Mouse (Mus musculus) small intestine, adult 2 months (tissue): ENCODE measurements around the gene Zfp266.

Experiments
- CTCF ChIP-seq: fragments of 200-500 bp; IDR thresholded peaks from 2 replicates; pipeline ENCODE4 v1.5.1; 2012; ENCODE audit warnings: low read depth, mild to moderate bottlenecking, control low read depth, inconsistent platforms, low read length, moderate library complexity, mixed read lengths; ENCODE audit not compliant: insufficient replicate concordance, insufficient read length; ENCODE audit errors: extremely low read depth
- POLR2A ChIP-seq: fragments of 200-500 bp; IDR thresholded peaks from 2 replicates; pipeline ENCODE4 v1.6.1; 2012; ENCODE audit warnings: low read depth, mild to moderate bottlenecking, control low read depth, inconsistent platforms, low read length, moderate library complexity

DNA sequence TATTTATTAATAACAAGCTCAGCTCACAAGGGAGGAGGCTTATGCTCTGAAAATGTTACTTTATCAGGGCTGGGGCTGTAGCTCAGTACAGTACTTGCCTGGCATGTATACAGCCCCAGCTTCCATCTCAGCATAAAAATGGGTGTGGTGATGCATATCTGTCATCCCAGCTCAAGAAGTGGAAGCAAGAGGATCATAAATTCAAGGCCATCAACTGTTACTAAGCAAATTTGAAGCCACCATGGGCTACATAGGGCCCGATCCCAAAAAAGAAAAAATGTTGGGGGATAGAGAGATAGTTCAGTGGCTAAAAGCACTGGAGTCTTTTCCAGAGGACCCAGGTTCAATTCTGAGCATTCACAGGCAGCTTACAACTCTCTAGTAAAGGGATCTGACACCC is 44.6 kb downstream of the Zfp266 start:
- no peak for TF ChIP-seq POLR2A
- no peak for TF ChIP-seq CTCF
